Mouse (Mus musculus) lung, postnatal 0 days (tissue): Measurements from ENCODE around the gene Hoxc4. TPM values are rescaled to one million over a fixed set of nuclear protein-coding genes. Genes with fewer than 3 reads are reported as not detected.

ENCODE experiments used
- ATAC-seq: fragments of 200-750 bp; cut with Nextera tagmentation; 2 replicates; pipeline ENCODE4 v1.8.0; 2017; ENCODE audit warnings: moderate library complexity
- DNase-seq: peaks from one replicate; pipeline ENCODE4 v3.0.0-alpha.2; 2016; ENCODE audit warnings: low spot score
- H3K27ac ChIP-seq: fragments of 300-500 bp; sonication (generic); 2 replicates; pipeline ENCODE4 v1.5.1; 2014; ENCODE audit warnings: antibody characterized with exemption, mild to moderate bottlenecking, low read length, mixed read lengths
- H3K27me3 ChIP-seq: fragments of 300-500 bp; sonication (generic); replicated peaks from 2 replicates; pipeline ENCODE4 v1.6.1; 2014; ENCODE audit warnings: low read length, mixed read lengths; ENCODE audit not compliant: insufficient read depth
- H3K36me3 ChIP-seq: fragments of 300-500 bp; sonication (generic); 2 replicates; pipeline ENCODE4 v1.6.1; 2014; ENCODE audit warnings: low read length, mixed read lengths; ENCODE audit not compliant: insufficient read depth
- H3K4me1 ChIP-seq: fragments of 300-500 bp; sonication (generic); 2 replicates; pipeline ENCODE4 v1.6.1; 2014; ENCODE audit warnings: antibody characterized with exemption, low read depth, low read length, mixed read lengths; ENCODE audit not compliant: insufficient read depth
- H3K4me2 ChIP-seq: fragments of 300-500 bp; sonication (generic); replicated peaks from 2 replicates; pipeline ENCODE4 v1.6.1; 2014; ENCODE audit warnings: low read depth, mild to moderate bottlenecking, low read length, moderate library complexity, mixed read lengths
- H3K4me3 ChIP-seq: fragments of 300-500 bp; sonication (generic); 2 replicates; pipeline ENCODE4 v1.5.1; 2014; ENCODE audit warnings: low read depth, low read length
- H3K9ac ChIP-seq: fragments of 300-500 bp; sonication (generic); replicated peaks from 2 replicates; pipeline ENCODE4 v1.6.1; 2014; ENCODE audit warnings: low read depth, mild to moderate bottlenecking
- H3K9me3 ChIP-seq: fragments of 300-500 bp; sonication (generic); 2 replicates; pipeline ENCODE4 v1.6.1; 2016; ENCODE audit warnings: low read length, mixed read lengths
- CTCF ChIP-seq: IDR thresholded peaks from 2 replicates; pipeline ENCODE4 v1.5.1; 2016; ENCODE audit warnings: antibody characterized with exemption, mild to moderate bottlenecking
- EP300 ChIP-seq: IDR thresholded peaks from 2 replicates; pipeline ENCODE4 v1.6.1; 2016; ENCODE audit warnings: antibody characterized with exemption, mild to moderate bottlenecking, control low read depth
- WGBS: fragments of 180-500 bp; shearing (Covaris S2); extraction: QIAGEN DNeasy Blood & Tissue Kit; methylation state at CpG from one replicate; pipeline ENCODE4 v1.1.7; 2014; 5-methylcytosine and 5-hydroxymethylcytosine counted together
- polyA plus RNA-seq: library from polyadenylated mRNA; unstranded; fragments of >200 nt; fragmentation: Nextera tagmentation; extraction: Ambion mirVana; gene quantifications from 2 replicates; pipeline ENCODE4 v1.2.1, GENCODE M21; 2015

Hoxc4 gene
- polyA plus RNA-seq, 1 experiment from 2014 or later = 0.23 TPM

- H3K4me1 ChIP-seq = no peaks in the 10 kb centered on the region
- DNase-seq = no peak
- 35% methylated on average over 4 of the region's 4 CpGs for WGBS
- no peaks in the 10 kb centered on the region for H3K9me3 ChIP-seq
- no peak overlapping the region for H3K9ac ChIP-seq
- H3K36me3 ChIP-seq = no peaks in the 10 kb centered on the region
- peaks cover 21% of the 10 kb centered on the region for H3K27me3 ChIP-seq
- H3K4me3 ChIP-seq = no peak overlapping the region
- no peak overlapping the region for H3K4me2 ChIP-seq
- TF ChIP-seq EP300 (no peak), CTCF (no peak)
- ATAC-seq = no peak
- no peak overlapping the region for H3K27ac ChIP-seq
Observed at GRCm38 (mm10) chr15:103067701-103068100, 49.0 kb downstream of the Hoxc4 start.

GRCm38 (mm10) chr15:103069173-103069572 lies 50.4 kb downstream of the Hoxc4 start:
- Histone ChIP-seq H3K27me3 (peaks cover 17% of the 10 kb centered on the region), H3K27ac (no peak overlapping the region), H3K4me1 (no peaks in the 10 kb centered on the region), H3K36me3 (no peaks in the 10 kb centered on the region), H3K9ac (no peak overlapping the region), H3K9me3 (no peaks in the 10 kb centered on the region), H3K4me2 (0 out of 2 replicates have a peak overlapping the region, but pooled peaks have one; percentile 33), H3K4me3 (no peak overlapping the region)
- DNase-seq (no peak), ATAC-seq (no peak)
- WGBS = 3% methylated on average over 18 of the region's 18 CpGs
- TF ChIP-seq CTCF (no peak), EP300 (no peak)

GRCm38 (mm10) chr15:103071266-103071665 lies 52.5 kb downstream of the Hoxc4 start:
- Histone ChIP-seq H3K27ac (no peak overlapping the region), H3K4me1 (no peaks in the 10 kb centered on the region), H3K36me3 (no peaks in the 10 kb centered on the region), H3K9ac (no peak overlapping the region), H3K4me2 (no peak overlapping the region), H3K4me3 (no peak overlapping the region), H3K27me3 (peaks cover 21% of the 10 kb centered on the region), H3K9me3 (no peaks in the 10 kb centered on the region)
- DNase-seq (no peak), ATAC-seq (no peak)
- 34% methylated on average over 5 of the region's 5 CpGs for WGBS
- TF ChIP-seq CTCF (no peak), EP300 (no peak)

DNA sequence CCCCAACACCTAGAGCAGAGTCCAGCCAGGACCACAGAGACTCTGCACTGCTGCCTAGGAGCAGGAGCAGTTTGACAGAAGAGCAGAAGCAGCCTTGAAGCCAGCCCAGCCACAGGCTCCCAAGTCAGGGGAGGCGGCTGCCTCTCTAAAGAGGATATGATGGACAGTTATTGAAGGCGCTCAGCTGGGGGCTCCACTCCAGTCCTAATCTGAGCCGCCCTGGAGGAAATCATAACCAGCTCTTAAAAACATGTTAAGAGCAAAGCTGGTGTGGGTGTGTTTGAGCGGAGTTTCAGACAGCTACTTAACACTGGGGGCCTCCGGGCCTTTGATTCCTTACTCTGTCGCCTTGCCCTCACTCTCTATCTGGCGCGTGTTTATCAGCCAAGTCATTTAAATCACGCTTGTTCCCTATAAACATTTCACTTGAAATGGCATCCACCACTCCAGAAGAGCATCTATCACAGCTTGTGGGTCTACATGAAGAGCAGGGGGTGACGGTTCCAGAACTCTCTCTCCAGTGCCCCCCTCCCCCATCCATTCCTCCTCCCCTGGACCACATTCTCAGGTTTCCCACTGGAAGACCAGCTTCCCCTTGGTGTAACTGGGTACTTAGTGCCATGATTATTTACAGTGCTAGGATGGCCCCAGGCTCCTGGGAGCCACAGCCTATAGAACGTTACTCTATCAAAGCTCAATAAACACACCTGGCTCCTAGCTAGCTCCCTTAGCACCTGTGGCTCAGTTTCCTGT lies 56.1 kb downstream of the Hoxc4 start:
- DNase-seq = no peak
- ATAC-seq = no peak
- Histone ChIP-seq H3K27ac (no peak overlapping the region), H3K9ac (no peak overlapping the region), H3K27me3 (0 out of 2 replicates have a peak, but pooled peaks cover 8% of the 10 kb centered on the region), H3K4me2 (no peak overlapping the region), H3K36me3 (no peaks in the 10 kb centered on the region), H3K4me3 (no peak overlapping the region), H3K9me3 (no peaks in the 10 kb centered on the region), H3K4me1 (no peaks in the 10 kb centered on the region)
- WGBS = 4% methylated on average over 11 of the region's 11 CpGs
- no peak for TF ChIP-seq CTCF
- no peak for TF ChIP-seq EP300

GRCm38 (mm10) chr15:103077673-103078072 lies 58.9 kb downstream of the Hoxc4 start:
- no peak for DNase-seq
- Histone ChIP-seq H3K27ac (no peak overlapping the region), H3K9ac (no peak overlapping the region), H3K36me3 (no peaks in the 10 kb centered on the region), H3K4me1 (no peaks in the 10 kb centered on the region), H3K4me2 (no peak overlapping the region), H3K9me3 (no peaks in the 10 kb centered on the region), H3K27me3 (0 out of 2 replicates have a peak, but pooled peaks cover 4% of the 10 kb centered on the region), H3K4me3 (no peak overlapping the region)
- 74% methylated on average over 2 of the region's 2 CpGs for WGBS
- ATAC-seq = no peak
- TF ChIP-seq CTCF = no peak
- TF ChIP-seq EP300 = no peak

DNA sequence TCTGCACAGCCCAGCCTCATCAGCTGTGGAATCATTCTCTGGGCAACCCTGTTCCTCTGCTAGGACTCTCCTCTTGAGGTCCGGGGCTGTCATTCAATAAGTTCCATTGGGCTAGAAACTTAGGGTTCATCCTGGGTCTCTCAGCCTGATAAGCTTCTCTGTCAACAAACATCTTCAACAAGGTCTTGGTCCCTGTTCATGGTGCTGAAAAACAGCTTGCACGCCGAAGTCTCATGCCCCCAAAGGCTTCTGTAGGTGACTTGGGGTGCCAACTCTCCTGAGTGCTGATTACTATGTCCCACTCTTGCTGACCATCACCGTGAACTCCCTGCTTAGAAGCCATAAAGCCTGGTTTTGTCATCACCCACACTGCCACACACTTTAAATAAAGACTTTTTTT lies 63.9 kb downstream of the Hoxc4 start:
- Histone ChIP-seq H3K9me3 (no peaks in the 10 kb centered on the region), H3K36me3 (no peaks in the 10 kb centered on the region), H3K4me2 (no peak overlapping the region), H3K4me1 (0 out of 2 replicates have a peak, but pooled peaks cover 6% of the 10 kb centered on the region), H3K9ac (no peak overlapping the region), H3K4me3 (no peak overlapping the region), H3K27ac (no peak overlapping the region), H3K27me3 (peaks cover 29% of the 10 kb centered on the region)
- TF ChIP-seq EP300 = no peak
- TF ChIP-seq CTCF = no peak
- 19% methylated on average over 4 of the region's 4 CpGs for WGBS
- DNase-seq = no peak
- no peak for ATAC-seq
